Mouse (Mus musculus) lung, embryonic 14.5 days (tissue): Measurements from ENCODE around the gene Cerk. TPM values are rescaled to one million over a fixed set of nuclear protein-coding genes. Genes with fewer than 3 reads are reported as not detected.
"Not testable (repeated sequence)": the region's sequence is repeated elsewhere in the genome, so short reads cannot be mapped to it uniquely, and the experiment has no call there.

Experiments used
- ATAC-seq: fragments of 200-750 bp; cut with Nextera tagmentation; 2 replicates; pipeline ENCODE4 v1.8.0; 2017; ENCODE audit warnings: mild to moderate bottlenecking, moderate TSS enrichment, moderate library complexity; ENCODE audit not compliant: insufficient read depth
- DNase-seq: peaks from one replicate; pipeline ENCODE4 v3.0.0-alpha.2; 2015
- H3K27ac ChIP-seq: fragments of 300-500 bp; sonication (generic); 2 replicates; pipeline ENCODE4 v1.5.1; 2014; ENCODE audit warnings: low read depth, mild to moderate bottlenecking, moderate library complexity
- H3K27me3 ChIP-seq: fragments of 300-500 bp; sonication (generic); 2 replicates; pipeline ENCODE4 v1.6.1; 2014; ENCODE audit warnings: low read length, control low read depth; ENCODE audit not compliant: insufficient read depth
- H3K36me3 ChIP-seq: fragments of 300-500 bp; sonication (generic); 2 replicates; pipeline ENCODE4 v1.6.1; 2014; ENCODE audit warnings: control low read depth; ENCODE audit not compliant: insufficient read depth
- H3K4me1 ChIP-seq: fragments of 300-500 bp; sonication (generic); 2 replicates; pipeline ENCODE4 v1.6.1; 2014; ENCODE audit warnings: antibody characterized with exemption, control low read depth; ENCODE audit not compliant: insufficient read depth
- H3K4me2 ChIP-seq: fragments of 300-500 bp; sonication (generic); 2 replicates; pipeline ENCODE4 v1.6.1; 2014; ENCODE audit warnings: mild to moderate bottlenecking
- H3K4me3 ChIP-seq: fragments of 300-500 bp; sonication (generic); 2 replicates; pipeline ENCODE4 v1.5.1; 2014; ENCODE audit warnings: low read depth, low read length
- H3K9ac ChIP-seq: fragments of 300-500 bp; sonication (generic); 2 replicates; pipeline ENCODE4 v1.6.1; 2014
- H3K9me3 ChIP-seq: fragments of 300-500 bp; sonication (generic); 2 replicates; pipeline ENCODE4 v1.6.1; 2016; ENCODE audit warnings: low read depth, low read length, control low read depth
- CTCF ChIP-seq: IDR thresholded peaks from 2 replicates; pipeline ENCODE4 v1.5.1; 2016; ENCODE audit warnings: antibody characterized with exemption, low read depth
- WGBS: fragments of 180-500 bp; shearing (Covaris S2); extraction: QIAGEN DNeasy Blood & Tissue Kit; methylation state at CpG from one replicate; pipeline ENCODE4 v1.1.7; 2014; 5-methylcytosine and 5-hydroxymethylcytosine counted together
- polyA plus RNA-seq: library from polyadenylated mRNA; unstranded; fragments of >200 nt; fragmentation: Nextera tagmentation; extraction: Ambion mirVana; gene quantifications from 2 replicates; pipeline ENCODE4 v1.2.1, GENCODE M21; 2014

The Cerk gene
- polyA plus RNA-seq, 1 experiment from 2014 or later: 34.2 TPM

- no peak overlapping the region for H3K4me2 ChIP-seq
- H3K9ac ChIP-seq: no peak overlapping the region
- ATAC-seq: no peak
- TF ChIP-seq CTCF: no peak
- no peaks in the 10 kb centered on the region for H3K4me1 ChIP-seq
- DNase-seq: no peak
- no peaks in the 10 kb centered on the region for H3K9me3 ChIP-seq
- WGBS: 79% methylated on average over 5 of the region's 5 CpGs
- no peaks in the 10 kb centered on the region for H3K36me3 ChIP-seq
- H3K27me3 ChIP-seq: no peaks in the 10 kb centered on the region
- H3K4me3 ChIP-seq: no peak overlapping the region
- no peak overlapping the region for H3K27ac ChIP-seq
Measured at GRCm38 (mm10) chr15:86220229-86220630, 34.3 kb upstream of the Cerk start.

- Histone ChIP-seq H3K4me3 (no peak overlapping the region), H3K9me3 (no peaks in the 10 kb centered on the region), H3K9ac (no peak overlapping the region), H3K27ac (no peak overlapping the region), H3K4me2 (no peak overlapping the region), H3K36me3 (no peaks in the 10 kb centered on the region), H3K4me1 (peaks cover 4% of the 10 kb centered on the region), H3K27me3 (no peaks in the 10 kb centered on the region)
- DNase-seq (no peak), ATAC-seq (no peak)
- no peak for TF ChIP-seq CTCF
- 78% methylated on average over 7 of the region's 7 CpGs for whole genome bisulfite sequencing
Measured at GRCm38 (mm10) chr15:86219534-86220228, 33.7 kb upstream of the Cerk start.

- H3K27me3 ChIP-seq, H3K9me3 ChIP-seq, H3K36me3 ChIP-seq, H3K4me3 ChIP-seq, H3K9ac ChIP-seq, H3K27ac ChIP-seq, DNase-seq, ATAC-seq, H3K4me2 ChIP-seq: not testable (repeated sequence)
- peaks cover 10% of the 10 kb centered on the region for H3K4me1 ChIP-seq
- WGBS: 76% methylated on average over 9 of the region's 9 CpGs
Measured at GRCm38 (mm10) chr15:86216641-86217040, 30.7 kb upstream of the Cerk start.

GRCm38 (mm10) chr15:86214549-86215201 lies 28.7 kb upstream of the Cerk start:
- H3K27ac ChIP-seq: peak overlapping the region; percentile 89; the same call in 1 of the 2 replicates
- no peak for DNase-seq
- peak overlapping the region; percentile 74 for H3K4me3 ChIP-seq
- no peak for TF ChIP-seq CTCF
- no peaks in the 10 kb centered on the region for H3K36me3 ChIP-seq
- H3K4me2 ChIP-seq: peak overlapping the region; percentile 99
- H3K4me1 ChIP-seq: peaks cover 10% of the 10 kb centered on the region
- WGBS: 11% methylated on average over 25 of the region's 25 CpGs
- no peaks in the 10 kb centered on the region for H3K27me3 ChIP-seq
- H3K9ac ChIP-seq: peak overlapping the region; percentile 84
- H3K9me3 ChIP-seq: no peaks in the 10 kb centered on the region
- no peak; the same call in 1 of the 2 replicates for ATAC-seq

GRCm38 (mm10) chr15:86213753-86214548 lies 28.0 kb upstream of the Cerk start, which contains the start of gene Tbc1d22a:
Gene Tbc1d22a (plus strand): TSS chr15:86214459.
- H3K4me3 ChIP-seq: peak within 1 kb of the TSS; percentile 74
- peak within 1 kb of the TSS; percentile 89 for H3K27ac ChIP-seq
- ATAC-seq (peak; percentile 95), DNase-seq (peak; percentile 98)
- no peak for TF ChIP-seq CTCF
- peak within 1 kb of the TSS; percentile 84 for H3K9ac ChIP-seq
- peak within 1 kb of the TSS; percentile 99 for H3K4me2 ChIP-seq
- under 1% methylated on average over 64 of the region's 64 CpGs for WGBS
- no peaks in the 10 kb centered on the region for H3K27me3 ChIP-seq
- H3K4me1 ChIP-seq: peaks cover 10% of the 10 kb centered on the region
- no peaks in the 10 kb centered on the region for H3K36me3 ChIP-seq
- H3K9me3 ChIP-seq: no peaks in the 10 kb centered on the region

- H3K36me3 ChIP-seq, H3K4me3 ChIP-seq, H3K27me3 ChIP-seq, H3K9ac ChIP-seq, H3K4me2 ChIP-seq, H3K9me3 ChIP-seq, DNase-seq, H3K27ac ChIP-seq, ATAC-seq: not testable (repeated sequence)
- 87% methylated on average over 5 of the region's 5 CpGs for WGBS
- H3K4me1 ChIP-seq: peaks cover 10% of the 10 kb centered on the region
Measured at GRCm38 (mm10) chr15:86212193-86212592, 26.3 kb upstream of the Cerk start.

- Histone ChIP-seq H3K9ac (no peak overlapping the region), H3K27ac (no peak overlapping the region), H3K4me1 (peaks cover 3% of the 10 kb centered on the region; the same call in 1 of the 2 replicates), H3K27me3 (no peaks in the 10 kb centered on the region), H3K4me3 (no peak overlapping the region), H3K9me3 (no peaks in the 10 kb centered on the region), H3K36me3 (no peaks in the 10 kb centered on the region), H3K4me2 (no peak overlapping the region)
- 68% methylated on average over 4 of the region's 4 CpGs for WGBS
- DNase-seq (peak; percentile 45), ATAC-seq (no peak)
- TF ChIP-seq CTCF: no peak
Measured at GRCm38 (mm10) chr15:86206385-86206784, 20.4 kb upstream of the Cerk start.
